In the genomic region with DNA sequence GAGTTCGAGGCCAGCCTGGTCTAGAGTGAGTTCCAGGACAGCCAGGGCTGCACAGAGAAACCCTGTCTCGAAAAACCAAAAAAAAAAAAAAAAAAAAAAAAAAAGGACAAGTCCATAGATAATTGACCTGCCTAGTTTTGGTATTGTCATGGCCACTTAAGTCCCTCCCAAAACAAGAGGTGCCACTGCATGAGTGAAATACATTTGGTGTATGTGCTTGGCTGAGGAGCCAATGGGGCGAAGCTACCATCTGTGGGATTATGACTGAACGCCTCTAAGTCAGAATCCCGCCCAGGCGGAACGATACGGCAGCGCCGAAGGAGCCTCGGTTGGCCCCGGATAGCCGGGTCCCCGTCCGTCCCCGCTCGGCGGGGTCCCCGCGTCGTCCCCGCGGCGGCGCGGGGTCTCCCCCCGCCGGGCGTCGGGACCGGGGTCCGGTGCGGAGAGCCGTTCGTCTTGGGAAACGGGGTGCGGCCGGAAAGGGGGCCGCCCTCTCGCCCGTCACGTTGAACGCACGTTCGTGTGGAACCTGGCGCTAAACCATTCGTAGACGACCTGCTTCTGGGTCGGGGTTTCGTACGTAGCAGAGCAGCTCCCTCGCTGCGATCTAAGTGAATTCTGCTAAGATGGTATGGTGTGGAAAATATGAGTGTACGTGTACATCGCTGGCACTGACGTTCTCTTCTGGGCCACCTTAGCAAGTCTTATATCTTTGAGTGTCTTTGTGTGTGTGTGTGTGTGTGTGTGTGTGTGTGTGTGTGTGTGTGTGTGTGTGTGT, we compare ENCODE assay signal across 8 mouse cellular contexts. TPM values are rescaled to one million over a fixed set of nuclear protein-coding genes. Genes with fewer than 3 reads are reported as not detected.
DNase-seq lines count a peak whose midpoint lies in the region; ATAC-seq lines count a peak whose summit lies in the region.
"Not testable (repeated sequence)": the region's sequence is repeated elsewhere in the genome, so short reads cannot be mapped to it uniquely, and the experiment has no call there.

No protein-coding gene starts in this region.

- H3K4me2 ChIP-seq in intestine, embryonic 14.5 days (ENCODE audit: low read length), result not testable (repeated sequence)

- not testable (repeated sequence) for H3K9me3 ChIP-seq in intestine, embryonic 14.5 days (ENCODE audit: control insufficient read depth, low read length)

- H3K27ac ChIP-seq in intestine, embryonic 14.5 days (ENCODE audit: low read depth), result not testable (repeated sequence)

- peaks cover 72% of the 10 kb centered on the region for H3K36me3 ChIP-seq in intestine, embryonic 14.5 days (ENCODE audit: control insufficient read depth, insufficient read depth, low read length)

- H3K9ac ChIP-seq in intestine, embryonic 14.5 days (ENCODE audit: low read length), result not testable (repeated sequence)

- peak; percentile 53 for DNase-seq in R1 (ENCODE audit: low read depth, low spot score)
- DNase-seq in cerebellum, adult 9-10 months, result peak; percentile 99
- peak; percentile 99 to 100 for DNase-seq in gastrocnemius, adult 8-10 months (ENCODE audit: low spot score in 2 of 2)
- peak; percentile 72 for DNase-seq in intestine, embryonic 14.5 days (ENCODE audit: low spot score)
- DNase-seq in layer of hippocampus, postnatal 25 days (ENCODE audit: extremely low spot score in 1 of 2, low spot score in 1 of 2), result peak; percentile 100
- DNase-seq in lung, postnatal 25 days (ENCODE audit: low spot score), result peak; percentile 97
- peak; percentile 100 for DNase-seq in right cerebral cortex, postnatal 4 days
- peak; percentile 100 for DNase-seq in urinary bladder, adult 2 months (ENCODE audit: low spot score)

- WGBS in intestine, embryonic 14.5 days, result 21% methylated on average over 54 of the region's 56 CpGs

- H3K27me3 ChIP-seq in intestine, embryonic 14.5 days (replicated peaks; ENCODE audit: control insufficient read depth, insufficient read depth, low read length), result not testable (repeated sequence)

- not testable (repeated sequence) for ATAC-seq in intestine, embryonic 14.5 days (replicated peaks; ENCODE audit: low FRiP score, low TSS enrichment, low read depth)

- H3K4me1 ChIP-seq in intestine, embryonic 14.5 days (replicated peaks; ENCODE audit: control insufficient read depth, insufficient read depth, low read length), result not testable (repeated sequence)

- H3K4me3 ChIP-seq in intestine, embryonic 14.5 days (ENCODE audit: low read depth, low read length), result not testable (repeated sequence)

RNA-seq across cellular contexts. Expression of a gene that starts 9.4 kb away (rescaled TPM):
- total RNA-seq in gastrocnemius, adult 8-10 months (2022), result 1 to 10 TPM; 4.6 to 8.5 (median 7.0) TPM
- 34.8 and 39.2 TPM in 2 replicates for polyA plus RNA-seq in intestine, embryonic 14.5 days (2014; fragmentation: Nextera tagmentation; extraction: Ambion mirVana)
- 10 to 100 TPM; 27.3 to 31.5 TPM for total RNA-seq in layer of hippocampus, postnatal 25 days (2021)
- 17.5 and 18.6 TPM in 2 replicates for polyA plus RNA-seq in urinary bladder, adult 2 months (2012; rRNA removed)

RNA-seq across cellular contexts. Expression of a gene that starts 32.3 kb away (rescaled TPM):
- total RNA-seq in gastrocnemius, adult 8-10 months (2022), result 10 to 100 TPM in 3 of 4 experiments, 1 to 10 TPM in 1; 9.7 to 15.8 (median 13.5) TPM
- polyA plus RNA-seq in intestine, embryonic 14.5 days (2014; fragmentation: Nextera tagmentation; extraction: Ambion mirVana), result 94.7 and 107 TPM in 2 replicates
- 10 to 100 TPM; 58.0 to 80.6 TPM for total RNA-seq in layer of hippocampus, postnatal 25 days (2021)
- 141 and 178 TPM in 2 replicates for polyA plus RNA-seq in urinary bladder, adult 2 months (2012; rRNA removed)

RNA-seq across cellular contexts. Expression of a gene that starts 59.2 kb away (rescaled TPM):
- total RNA-seq in gastrocnemius, adult 8-10 months (2022), result 10 to 100 TPM; 41.0 to 47.7 (median 42.4) TPM
- polyA plus RNA-seq in intestine, embryonic 14.5 days (2014; fragmentation: Nextera tagmentation; extraction: Ambion mirVana), result 216 and 230 TPM in 2 replicates
- 10 to 100 TPM; 54.1 to 55.0 TPM for total RNA-seq in layer of hippocampus, postnatal 25 days (2021)
- polyA plus RNA-seq in urinary bladder, adult 2 months (2012; rRNA removed), result 50.0 and 50.9 TPM in 2 replicates
